Mouse (Mus musculus) lung, postnatal 14 days (tissue): ENCODE results near the gene Nat8f5.
"Not testable (repeated sequence)": the region's sequence is repeated elsewhere in the genome, so short reads cannot be mapped to it uniquely, and the experiment has no call there.

Experiments
- DNase-seq: peaks from one replicate; pipeline ENCODE4 v3.0.0; 2021

The Nat8f5 gene

GRCm38 (mm10) chr6:85835104-85835503, 14.3 kb upstream of the Nat8f5 start:
- not testable (repeated sequence) for DNase-seq

GRCm38 (mm10) chr6:85834504-85835100, 13.8 kb upstream of the Nat8f5 start:
- not testable (repeated sequence) for DNase-seq

- DNase-seq: no peak
Observed at GRCm38 (mm10) chr6:85831796-85832321, 11.1 kb upstream of the Nat8f5 start, which contains the start of gene Nat8. Gene Nat8, minus strand, starts transcription at chr6:85832082.

DNA sequence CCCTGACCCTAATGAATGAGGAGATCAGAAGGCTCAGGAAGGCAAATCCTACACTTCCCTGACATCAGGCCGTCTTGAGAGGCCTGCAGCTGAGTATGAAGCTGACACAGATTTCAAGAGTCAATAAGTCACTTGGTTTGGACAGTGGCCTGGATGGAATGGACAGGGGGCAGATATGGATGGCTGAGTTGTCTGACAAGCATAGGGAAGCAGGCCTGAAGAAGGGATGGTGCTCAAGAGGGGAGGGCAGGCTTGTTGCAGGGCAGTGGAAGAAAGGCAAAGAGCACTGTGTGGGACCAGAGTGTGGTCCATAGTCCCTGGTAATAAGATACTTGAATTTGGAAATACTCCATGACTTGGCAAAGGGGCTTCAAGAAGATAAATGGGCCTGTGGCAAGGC, 8.7 kb upstream of the Nat8f5 start:
- DNase-seq: no peak

DNA sequence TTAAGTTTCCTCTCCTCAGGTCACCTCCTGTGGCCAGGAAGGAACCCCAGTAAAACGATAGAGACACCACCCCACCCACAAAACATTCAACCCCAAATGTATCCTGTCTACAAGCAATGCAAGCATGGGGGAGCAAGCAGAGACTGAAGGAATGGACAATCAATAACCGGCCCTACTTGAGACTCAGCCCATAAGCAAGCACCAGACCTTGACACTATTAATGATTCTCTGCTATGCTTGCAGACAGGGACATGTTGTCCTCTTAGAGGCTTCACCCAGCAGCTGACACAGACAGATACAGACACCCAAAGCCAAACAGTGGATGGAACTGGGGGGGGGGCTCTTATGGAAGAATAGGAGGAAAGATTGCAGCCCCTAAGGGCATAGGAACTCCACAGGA, 5.1 kb upstream of the Nat8f5 start:
- no peak for DNase-seq

DNA sequence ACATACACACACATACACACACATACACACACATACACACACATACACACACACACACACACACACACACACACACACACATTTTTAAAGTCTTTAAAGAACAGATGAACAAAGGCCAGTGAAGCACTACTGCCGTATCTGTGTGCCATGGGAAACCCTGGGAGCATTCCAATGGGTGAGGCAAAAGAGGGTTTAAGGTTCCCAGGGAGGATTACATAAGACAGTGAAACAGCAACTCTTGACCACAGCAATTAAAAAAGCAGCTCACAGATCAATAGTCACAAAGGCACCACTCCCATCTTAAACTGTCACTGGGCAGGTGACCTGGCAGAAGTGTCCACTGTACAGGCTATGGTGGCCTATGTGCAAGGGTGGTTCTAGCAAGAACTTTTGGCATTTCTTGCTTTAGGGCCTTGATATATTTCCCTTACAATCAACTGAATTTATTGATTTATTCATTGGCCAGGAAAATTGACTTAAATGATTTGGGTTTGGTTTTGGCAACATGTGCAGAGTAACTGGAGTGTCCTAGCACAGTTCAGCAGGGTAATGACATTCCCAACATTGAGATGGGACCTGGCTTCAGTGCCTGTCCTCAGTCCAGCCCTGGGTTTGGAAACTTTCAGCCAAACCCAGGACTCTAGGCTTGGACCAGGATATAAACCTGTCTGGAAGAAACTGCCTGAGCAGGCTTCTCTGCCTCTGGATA, 2.8 kb upstream of the Nat8f5 start:
- DNase-seq: no peak

DNA sequence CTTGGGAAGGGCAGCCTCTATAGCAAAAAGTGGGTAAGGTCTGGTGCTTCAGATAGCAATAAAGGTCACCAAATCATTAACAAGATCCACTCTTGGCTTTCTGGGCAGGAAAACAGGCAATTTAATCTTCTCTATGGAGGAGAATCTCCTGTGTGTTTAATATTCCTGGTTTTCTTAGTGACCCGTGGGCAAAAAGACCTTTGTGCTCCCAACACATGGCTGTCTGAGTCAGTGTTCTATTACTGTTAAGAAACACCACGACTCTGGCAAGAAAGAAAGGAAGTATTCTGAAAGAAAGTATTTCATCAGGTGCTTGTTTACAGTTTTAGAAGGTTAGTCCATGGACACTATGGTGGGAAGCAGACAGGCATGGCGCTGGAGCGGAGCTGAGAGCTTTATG, 1.5 kb upstream of the Nat8f5 start:
- DNase-seq: no peak

- DNase-seq: no peak
Observed at GRCm38 (mm10) chr6:85818338-85818737, 2.4 kb downstream of the Nat8f5 start.

GRCm38 (mm10) chr6:85813339-85813738, 7.4 kb downstream of the Nat8f5 start:
- no peak for DNase-seq

- DNase-seq: not testable (repeated sequence)
Observed at GRCm38 (mm10) chr6:85810942-85811537, 9.7 kb downstream of the Nat8f5 start.

- not testable (repeated sequence) for DNase-seq
Observed at GRCm38 (mm10) chr6:85810514-85810913, 10.3 kb downstream of the Nat8f5 start.

DNA sequence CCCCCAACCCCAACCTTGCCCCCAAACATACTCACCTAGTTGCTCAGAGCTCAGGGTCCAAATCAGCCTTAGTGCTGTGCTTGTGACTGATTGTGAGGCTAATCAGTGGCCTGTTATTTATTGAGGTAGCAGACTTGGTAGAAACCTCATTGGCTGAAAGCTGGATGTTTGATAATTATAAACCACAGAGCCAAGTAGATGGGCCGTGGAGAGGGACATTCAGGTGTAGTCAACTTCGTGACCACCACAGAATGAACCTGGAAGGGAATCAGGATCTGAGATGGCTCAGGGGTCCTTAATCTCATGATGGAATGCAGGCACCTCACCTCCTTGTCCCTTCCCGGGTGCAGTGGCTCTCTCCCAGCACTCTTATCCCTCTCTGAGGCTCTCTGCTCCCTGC, 11.0 kb downstream of the Nat8f5 start:
- not testable (repeated sequence) for DNase-seq

GRCm38 (mm10) chr6:85803180-85803579, 17.6 kb downstream of the Nat8f5 start:
- peak; percentile 8 for DNase-seq
